Mouse (Mus musculus): ENCODE results near the gene Olfr366.
"Not testable (repeated sequence)": the region's sequence is repeated elsewhere in the genome, so short reads cannot be mapped to it uniquely, and the experiment has no call there.

GRCm38 (mm10) chr2:37261781-37262180 lies 50.4 kb downstream of the Olfr366 start:
- TF ChIP-seq CTCF, EP300 (IDR thresholded peaks at IDR 0.05; ENCODE audit: low read depth): not testable (repeated sequence)
